Mouse (Mus musculus) C2C12 (cell line): ENCODE measurements around the gene Ncbp3.

Source experiments
- CTCF ChIP-seq: IDR thresholded peaks from one replicate; pipeline ENCODE4 v1.5.1; 2011; ENCODE audit not compliant: control insufficient read depth, insufficient read depth, insufficient read length
- MAX ChIP-seq: IDR thresholded peaks from one replicate; pipeline ENCODE4 v1.6.1; 2011; ENCODE audit warnings: mild to moderate bottlenecking, control low read depth
- MYOD1 ChIP-seq: IDR thresholded peaks from one replicate; pipeline ENCODE4 v1.6.1; 2011; ENCODE audit warnings: low read depth; ENCODE audit not compliant: control insufficient read depth, insufficient read length
- USF1 ChIP-seq: IDR thresholded peaks from one replicate; pipeline ENCODE4 v1.6.1; 2011; ENCODE audit warnings: low read depth, mild to moderate bottlenecking, control low read depth, moderate library complexity

DNA sequence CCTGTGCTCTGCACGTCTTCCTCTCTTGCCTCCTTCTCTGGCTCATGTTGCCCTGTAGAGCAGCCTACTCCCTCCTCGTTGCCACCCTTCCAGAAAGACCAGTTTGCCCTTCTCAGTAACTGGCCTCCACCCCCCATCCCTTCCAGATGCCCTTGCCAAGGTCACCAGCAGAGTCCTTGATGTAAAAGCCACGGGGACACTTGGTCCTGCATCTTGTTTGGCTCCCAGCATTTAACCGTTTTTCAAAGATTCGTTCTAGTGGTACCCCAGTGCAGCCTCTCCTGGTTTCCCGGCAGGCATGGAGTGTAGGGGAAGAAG lies 31.5 kb upstream of the Ncbp3 start:
- TF ChIP-seq CTCF: no peak
- TF ChIP-seq MYOD1: no peak
- no peak for TF ChIP-seq MAX
- no peak for TF ChIP-seq USF1
